Mouse (Mus musculus) neural tube, embryonic 11.5 days (tissue): ENCODE results near the gene Slain2. TPM values are rescaled to one million over a fixed set of nuclear protein-coding genes. Genes with fewer than 3 reads are reported as not detected.

Experiments
- ATAC-seq: fragments of 200-750 bp; cut with Nextera tagmentation; 2 replicates; pipeline ENCODE4 v1.8.0; 2017; ENCODE audit warnings: moderate number of reproducible peaks, mild to moderate bottlenecking, moderate TSS enrichment, moderate library complexity; ENCODE audit not compliant: insufficient read depth, low FRiP score, low TSS enrichment
- DNase-seq: peaks from one replicate; pipeline ENCODE4 v3.0.0-alpha.2; 2015; ENCODE audit warnings: low spot score
- H3K27ac ChIP-seq: fragments of 300-500 bp; sonication (generic); 2 replicates; pipeline ENCODE4 v1.5.1; 2014; ENCODE audit warnings: low read depth, mild to moderate bottlenecking, low read length
- H3K27me3 ChIP-seq: fragments of 300-500 bp; sonication (generic); 2 replicates; pipeline ENCODE4 v1.6.1; 2014; ENCODE audit warnings: mild to moderate bottlenecking, low read length, mixed read lengths; ENCODE audit not compliant: control insufficient read depth, insufficient read depth
- H3K36me3 ChIP-seq: fragments of 300-500 bp; sonication (generic); 2 replicates; pipeline ENCODE4 v1.6.1; 2014; ENCODE audit warnings: mild to moderate bottlenecking, low read length, moderate library complexity, mixed read lengths; ENCODE audit not compliant: control insufficient read depth, insufficient read depth
- H3K4me1 ChIP-seq: fragments of 300-500 bp; sonication (generic); 2 replicates; pipeline ENCODE4 v1.6.1; 2014; ENCODE audit warnings: low read length, mixed read lengths; ENCODE audit not compliant: control insufficient read depth, insufficient read depth
- H3K4me2 ChIP-seq: fragments of 300-500 bp; sonication (generic); 2 replicates; pipeline ENCODE4 v1.6.1; 2014; ENCODE audit warnings: low read depth, mild to moderate bottlenecking, moderate library complexity
- H3K4me3 ChIP-seq: fragments of 300-500 bp; sonication (generic); 2 replicates; pipeline ENCODE4 v1.5.1; 2014; ENCODE audit warnings: low read depth, low read length
- H3K9ac ChIP-seq: fragments of 300-500 bp; sonication (generic); 2 replicates; pipeline ENCODE4 v1.6.1; 2014; ENCODE audit warnings: mild to moderate bottlenecking, low read length
- H3K9me3 ChIP-seq: fragments of 300-500 bp; sonication (generic); 2 replicates; pipeline ENCODE4 v1.6.1; 2016; ENCODE audit warnings: low read length; ENCODE audit not compliant: control insufficient read depth
- WGBS: fragments of 180-500 bp; shearing (Covaris S2); extraction: QIAGEN DNeasy Blood & Tissue Kit; methylation state at CpG from one replicate; pipeline ENCODE4 v1.1.7; 2014; 5-methylcytosine and 5-hydroxymethylcytosine counted together
- polyA plus RNA-seq: library from polyadenylated mRNA; unstranded; fragments of >200 nt; fragmentation: Nextera tagmentation; extraction: Ambion mirVana; gene quantifications from 2 replicates; pipeline ENCODE4 v1.2.1, GENCODE M21; 2014

Gene Slain2
- polyA plus RNA-seq, 1 experiment from 2014 or later: 30.6 TPM

GRCm38 (mm10) chr5:72896478-72897279 lies 17.4 kb upstream of the Slain2 start:
- no peak for ATAC-seq
- H3K4me2 ChIP-seq: no peak overlapping the region
- WGBS: 86% methylated on average over 18 of the region's 18 CpGs

GRCm38 (mm10) chr5:72897998-72898397 lies 16.1 kb upstream of the Slain2 start:
- no peak overlapping the region for H3K9ac ChIP-seq
- no peaks in the 10 kb centered on the region for H3K27me3 ChIP-seq
- DNase-seq (no peak), ATAC-seq (no peak)
- H3K27ac ChIP-seq: no peak overlapping the region
- no peak overlapping the region for H3K4me2 ChIP-seq
- H3K4me1 ChIP-seq: no peaks in the 10 kb centered on the region
- WGBS: 54% methylated on average over 6 of the region's 6 CpGs
- H3K4me3 ChIP-seq: no peak overlapping the region
- H3K36me3 ChIP-seq: no peaks in the 10 kb centered on the region
- H3K9me3 ChIP-seq: no peaks in the 10 kb centered on the region

More at GRCm38 (mm10) chr5:72896478-72897279, 17.4 kb upstream of the Slain2 start:
- Histone ChIP-seq H3K27ac (no peak overlapping the region), H3K27me3 (no peaks in the 10 kb centered on the region), H3K4me3 (no peak overlapping the region), H3K4me1 (no peaks in the 10 kb centered on the region), H3K9me3 (no peaks in the 10 kb centered on the region), H3K9ac (no peak overlapping the region), H3K36me3 (no peaks in the 10 kb centered on the region)
- no peak for DNase-seq

- Histone ChIP-seq H3K27me3 (no peaks in the 10 kb centered on the region), H3K4me1 (no peaks in the 10 kb centered on the region), H3K4me3 (no peak overlapping the region), H3K36me3 (no peaks in the 10 kb centered on the region), H3K27ac (no peak overlapping the region), H3K4me2 (no peak overlapping the region), H3K9ac (no peak overlapping the region), H3K9me3 (no peaks in the 10 kb centered on the region)
- WGBS: 91% methylated on average over 8 of the region's 8 CpGs
- DNase-seq (no peak), ATAC-seq (no peak)
Measured at GRCm38 (mm10) chr5:72899255-72899654, 14.8 kb upstream of the Slain2 start.

- Histone ChIP-seq H3K36me3 (no peaks in the 10 kb centered on the region), H3K4me3 (no peak overlapping the region), H3K27ac (no peak overlapping the region), H3K4me1 (no peaks in the 10 kb centered on the region), H3K9me3 (no peaks in the 10 kb centered on the region), H3K4me2 (no peak overlapping the region), H3K27me3 (no peaks in the 10 kb centered on the region), H3K9ac (no peak overlapping the region)
- 93% methylated on average over 4 of the region's 4 CpGs for WGBS
- DNase-seq: no peak
- no peak for ATAC-seq
Measured at GRCm38 (mm10) chr5:72901866-72902265, 12.2 kb upstream of the Slain2 start.

GRCm38 (mm10) chr5:72902312-72902711 lies 11.8 kb upstream of the Slain2 start:
- Histone ChIP-seq H3K27me3 (no peaks in the 10 kb centered on the region), H3K9me3 (no peaks in the 10 kb centered on the region), H3K4me1 (no peaks in the 10 kb centered on the region), H3K4me2 (no peak overlapping the region), H3K4me3 (no peak overlapping the region), H3K27ac (no peak overlapping the region), H3K36me3 (no peaks in the 10 kb centered on the region), H3K9ac (no peak overlapping the region)
- no peak for DNase-seq
- 58% methylated on average over 3 of the region's 3 CpGs for WGBS
- no peak for ATAC-seq

- no peak overlapping the region for H3K27ac ChIP-seq
- H3K9ac ChIP-seq: no peak overlapping the region
- ATAC-seq (no peak), DNase-seq (no peak)
- H3K4me3 ChIP-seq: no peak overlapping the region
- 92% methylated on average over 3 of the region's 3 CpGs for WGBS
- H3K4me1 ChIP-seq: no peaks in the 10 kb centered on the region
- no peaks in the 10 kb centered on the region for H3K36me3 ChIP-seq
- H3K27me3 ChIP-seq: no peaks in the 10 kb centered on the region
- no peaks in the 10 kb centered on the region for H3K9me3 ChIP-seq
- no peak overlapping the region for H3K4me2 ChIP-seq
Measured at GRCm38 (mm10) chr5:72902876-72903516, 11.1 kb upstream of the Slain2 start.

- no peaks in the 10 kb centered on the region for H3K9me3 ChIP-seq
- H3K9ac ChIP-seq: no peak overlapping the region
- WGBS: 86% methylated on average over 18 of the region's 18 CpGs
- H3K4me2 ChIP-seq: no peak overlapping the region
- no peaks in the 10 kb centered on the region for H3K4me1 ChIP-seq
- no peaks in the 10 kb centered on the region for H3K36me3 ChIP-seq
- H3K4me3 ChIP-seq: no peak overlapping the region
- H3K27ac ChIP-seq: no peak overlapping the region
- no peak for DNase-seq
- ATAC-seq: no peak
- H3K27me3 ChIP-seq: no peaks in the 10 kb centered on the region
Measured at GRCm38 (mm10) chr5:72904903-72905790, 9.0 kb upstream of the Slain2 start.

- Histone ChIP-seq H3K4me3 (no peak overlapping the region), H3K9ac (no peak overlapping the region), H3K4me2 (no peak overlapping the region), H3K27ac (no peak overlapping the region), H3K9me3 (no peaks in the 10 kb centered on the region), H3K27me3 (no peaks in the 10 kb centered on the region), H3K4me1 (no peaks in the 10 kb centered on the region), H3K36me3 (no peaks in the 10 kb centered on the region)
- DNase-seq: no peak
- ATAC-seq: no peak
- 83% methylated on average over 6 of the region's 6 CpGs for WGBS
Measured at GRCm38 (mm10) chr5:72907402-72907801, 6.7 kb upstream of the Slain2 start.
